Mouse (Mus musculus) MEL (cell line): ENCODE measurements at regions not wholly inside any gene's neighbourhood (a gene's known extent, or its start where the extent isn't known, plus 50 kb on each side); places are given as distances from the start of the nearest gene placed in this dataset.
"Not testable (repeated sequence)": the region's sequence is repeated elsewhere in the genome, so short reads cannot be mapped to it uniquely, and the experiment has no call there.

Source experiments
- DNase-seq: peaks from one replicate; pipeline ENCODE4 v3.0.0; 2011; ENCODE audit warnings: low read depth, low spot score
- H3K27ac ChIP-seq: 2 replicates; pipeline ENCODE4 v1.5.1; 2012; ENCODE audit warnings: low read depth, mild to moderate bottlenecking, control low read depth, low read length, moderate library complexity; ENCODE audit not compliant: control insufficient read depth
- H3K27me3 ChIP-seq, 2 experiments: fragments of 150-350 bp in 1 of 2; sonication (generic) in 1 of 2; 2 replicates each; pipeline ENCODE4 v1.6.1; 2012; ENCODE audit warnings: low read length in 2 of 2, mild to moderate bottlenecking in 2 of 2, improper control_type of control experiment in 1 of 2, moderate library complexity in 1 of 2; ENCODE audit not compliant: insufficient read depth in 2 of 2, control insufficient read depth in 1 of 2
- H3K36me3 ChIP-seq, 2 experiments: 2 replicates each; pipeline ENCODE4 v1.6.1; 2012 to 2014; ENCODE audit warnings: low read length in 2 of 2, improper control_type of control experiment in 1 of 2, inconsistent platforms in 1 of 2, mild to moderate bottlenecking in 1 of 2; ENCODE audit not compliant: insufficient read depth in 2 of 2, control insufficient read depth in 1 of 2
- H3K4me1 ChIP-seq, 2 experiments: fragments of 150-350 bp in 1 of 2; sonication (generic) in 1 of 2; 2 replicates each; pipeline ENCODE4 v1.6.1; 2012; ENCODE audit warnings: low read length in 2 of 2, improper control_type of control experiment in 1 of 2, mild to moderate bottlenecking in 1 of 2; ENCODE audit not compliant: insufficient read depth in 2 of 2, control insufficient read depth in 1 of 2
- H3K4me3 ChIP-seq, 2 experiments: fragments of 150-350 bp in 1 of 2; sonication (generic) in 1 of 2; 2 replicates each; pipeline ENCODE4 v1.5.1; 2012; ENCODE audit warnings: low read depth in 2 of 2, low read length in 2 of 2, mild to moderate bottlenecking in 2 of 2, moderate library complexity in 2 of 2, control low read depth in 1 of 2, improper control_type of control experiment in 1 of 2; ENCODE audit not compliant: control insufficient read depth in 1 of 2, insufficient read depth in 1 of 2
- H3K79me2 ChIP-seq: 2 replicates; pipeline ENCODE4 v1.6.1; 2012; ENCODE audit warnings: mild to moderate bottlenecking, low read length, moderate library complexity; ENCODE audit not compliant: control insufficient read depth, poor library complexity, insufficient read depth
- H3K9ac ChIP-seq: 2 replicates; pipeline ENCODE4 v1.6.1; 2012; ENCODE audit warnings: low read depth, mild to moderate bottlenecking, control low read depth, low read length, moderate library complexity; ENCODE audit not compliant: control insufficient read depth, poor library complexity, severe bottlenecking
- H3K9me3 ChIP-seq: fragments of 150-350 bp; sonication (generic); replicated peaks from 2 replicates; pipeline ENCODE4 v1.6.1; 2012; ENCODE audit warnings: mild to moderate bottlenecking, low read length, improper control_type of control experiment, moderate library complexity; ENCODE audit not compliant: insufficient read depth
- BHLHE40 ChIP-seq: IDR thresholded peaks from 2 replicates; pipeline ENCODE4 v1.6.1; 2012; ENCODE audit warnings: low read depth, mild to moderate bottlenecking, inconsistent platforms, low read length, improper control_type of control experiment, borderline replicate concordance
- E2F4 ChIP-seq: IDR thresholded peaks from 2 replicates; pipeline ENCODE4 v1.6.1; 2011; ENCODE audit warnings: low read depth, low read length, improper control_type of control experiment, borderline replicate concordance
- HCFC1 ChIP-seq: IDR thresholded peaks from 2 replicates; pipeline ENCODE4 v1.6.1; 2012; ENCODE audit warnings: low read depth, mild to moderate bottlenecking, inconsistent platforms, low read length, improper control_type of control experiment, moderate library complexity
- JUND ChIP-seq: IDR thresholded peaks from 2 replicates; pipeline ENCODE4 v1.6.1; 2011; ENCODE audit warnings: low read depth, mild to moderate bottlenecking, improper control_type of control experiment, low read length
- MAX ChIP-seq: IDR thresholded peaks from 2 replicates; pipeline ENCODE4 v1.6.1; 2011; ENCODE audit warnings: low read length, improper control_type of control experiment
- MYC ChIP-seq: IDR thresholded peaks from 2 replicates; pipeline ENCODE4 v1.6.1; 2011; ENCODE audit warnings: low read depth, mild to moderate bottlenecking, low read length, improper control_type of control experiment, moderate library complexity
- POLR2AphosphoS5 ChIP-seq: IDR thresholded peaks from 2 replicates; pipeline ENCODE4 v1.6.1; 2012; ENCODE audit warnings: low read depth, borderline replicate concordance, mild to moderate bottlenecking, inconsistent platforms, low read length, moderate library complexity, mixed read lengths
- SIN3A ChIP-seq: IDR thresholded peaks from 2 replicates; pipeline ENCODE4 v1.6.1; 2012; ENCODE audit warnings: low read length, improper control_type of control experiment, inconsistent platforms
- ZC3H11A ChIP-seq: IDR thresholded peaks from 2 replicates; pipeline ENCODE4 v1.6.1; 2012; ENCODE audit warnings: low read depth, mild to moderate bottlenecking, inconsistent platforms, low read length, improper control_type of control experiment
- ZMIZ1 ChIP-seq: IDR thresholded peaks from 2 replicates; pipeline ENCODE4 v1.6.1; 2012; ENCODE audit warnings: low read depth, mild to moderate bottlenecking, inconsistent platforms, low read length, improper control_type of control experiment, moderate library complexity

- Histone ChIP-seq H3K79me2 (no peaks in the 10 kb centered on the region), H3K4me1 (no peaks in the 10 kb centered on the region), H3K9ac (no peak overlapping the region), H3K27me3 (no peaks in the 10 kb centered on the region), H3K4me3 (no peak overlapping the region), H3K36me3 (no peaks in the 10 kb centered on the region), H3K9me3 (no peaks in the 10 kb centered on the region), H3K27ac (no peak overlapping the region)
- TF ChIP-seq SIN3A (no peak), ZMIZ1 (no peak), POLR2AphosphoS5 (no peak), E2F4 (no peak), JUND (no peak), ZC3H11A (no peak), MYC (no peak), HCFC1 (no peak), BHLHE40 (no peak), MAX (no peak)
- DNase-seq = no peak
These were observed 474.4 kb downstream of the Tlr4 start for GRCm38 (mm10) chr4:67301740-67302139.

GRCm38 (mm10) chr4:67320098-67320497 lies 492.7 kb downstream of the Tlr4 start:
- not testable (repeated sequence) for H3K27me3 ChIP-seq, DNase-seq, H3K36me3 ChIP-seq, H3K4me3 ChIP-seq, H3K79me2 ChIP-seq, H3K9me3 ChIP-seq, H3K9ac ChIP-seq, H3K4me1 ChIP-seq, H3K27ac ChIP-seq
